Mouse (Mus musculus) heart, embryonic 11.5 days (tissue): ENCODE results near the gene Gm49325. TPM values are rescaled to one million over a fixed set of nuclear protein-coding genes. Genes with fewer than 3 reads are reported as not detected.
"Not testable (repeated sequence)": the region's sequence is repeated elsewhere in the genome, so short reads cannot be mapped to it uniquely, and the experiment has no call there.

ENCODE experiments used
- ATAC-seq: fragments of 200-750 bp; cut with Nextera tagmentation; replicated peaks from 2 replicates; pipeline ENCODE4 v1.8.0; 2017; ENCODE audit warnings: moderate library complexity; ENCODE audit not compliant: insufficient number of reproducible peaks, low FRiP score, low TSS enrichment
- H3K27ac ChIP-seq: fragments of 300-500 bp; sonication (generic); 2 replicates; pipeline ENCODE4 v1.5.1; 2014; ENCODE audit warnings: mild to moderate bottlenecking, low read depth, low read length
- H3K27me3 ChIP-seq: fragments of 300-500 bp; sonication (generic); 2 replicates; pipeline ENCODE4 v1.6.1; 2014; ENCODE audit warnings: mild to moderate bottlenecking, low read length, mixed read lengths; ENCODE audit not compliant: control insufficient read depth, insufficient read depth
- H3K36me3 ChIP-seq: fragments of 300-500 bp; sonication (generic); 2 replicates; pipeline ENCODE4 v1.6.1; 2014; ENCODE audit warnings: mild to moderate bottlenecking, low read length, moderate library complexity, mixed read lengths; ENCODE audit not compliant: control insufficient read depth, insufficient read depth
- H3K4me1 ChIP-seq: fragments of 300-500 bp; sonication (generic); 2 replicates; pipeline ENCODE4 v1.6.1; 2014; ENCODE audit warnings: low read length; ENCODE audit not compliant: control insufficient read depth, insufficient read depth
- H3K4me2 ChIP-seq: fragments of 300-500 bp; sonication (generic); 2 replicates; pipeline ENCODE4 v1.6.1; 2014; ENCODE audit warnings: mild to moderate bottlenecking, moderate library complexity
- H3K4me3 ChIP-seq: fragments of 300-500 bp; sonication (generic); 2 replicates; pipeline ENCODE4 v1.5.1; 2014; ENCODE audit warnings: low read depth, low read length
- H3K9ac ChIP-seq: fragments of 300-500 bp; sonication (generic); 2 replicates; pipeline ENCODE4 v1.6.1; 2014; ENCODE audit warnings: mild to moderate bottlenecking, low read depth, low read length, moderate library complexity
- H3K9me3 ChIP-seq: fragments of 300-500 bp; sonication (generic); replicated peaks from 2 replicates; pipeline ENCODE4 v1.6.1; 2016; ENCODE audit warnings: low read length; ENCODE audit not compliant: control insufficient read depth
- WGBS: fragments of 180-500 bp; shearing (Covaris S2); extraction: QIAGEN DNeasy Blood & Tissue Kit; methylation state at CpG from one replicate; pipeline ENCODE4 v1.1.7; 2014; ENCODE audit not compliant: insufficient replicate concordance; 5-methylcytosine and 5-hydroxymethylcytosine counted together
- microRNA counts: library from miRNA; unstranded; fragments of <30 nt; microRNA quantifications from one replicate; lab custom pipeline; 2015
- microRNA-seq: library from miRNA; unstranded; fragments of <30 nt; microRNA quantifications from one replicate; pipeline ENCODE4, GENCODE M21; 2016; ENCODE audit warnings: borderline number of aligned reads
- polyA plus RNA-seq: library from polyadenylated mRNA; unstranded; fragments of >200 nt; fragmentation: Nextera tagmentation; extraction: Ambion mirVana; gene quantifications from 2 replicates; pipeline ENCODE4 v1.2.1, GENCODE M21; 2014

The Gm49325 gene
- polyA plus RNA-seq, 1 experiment from 2014 or later = not detected

DNA sequence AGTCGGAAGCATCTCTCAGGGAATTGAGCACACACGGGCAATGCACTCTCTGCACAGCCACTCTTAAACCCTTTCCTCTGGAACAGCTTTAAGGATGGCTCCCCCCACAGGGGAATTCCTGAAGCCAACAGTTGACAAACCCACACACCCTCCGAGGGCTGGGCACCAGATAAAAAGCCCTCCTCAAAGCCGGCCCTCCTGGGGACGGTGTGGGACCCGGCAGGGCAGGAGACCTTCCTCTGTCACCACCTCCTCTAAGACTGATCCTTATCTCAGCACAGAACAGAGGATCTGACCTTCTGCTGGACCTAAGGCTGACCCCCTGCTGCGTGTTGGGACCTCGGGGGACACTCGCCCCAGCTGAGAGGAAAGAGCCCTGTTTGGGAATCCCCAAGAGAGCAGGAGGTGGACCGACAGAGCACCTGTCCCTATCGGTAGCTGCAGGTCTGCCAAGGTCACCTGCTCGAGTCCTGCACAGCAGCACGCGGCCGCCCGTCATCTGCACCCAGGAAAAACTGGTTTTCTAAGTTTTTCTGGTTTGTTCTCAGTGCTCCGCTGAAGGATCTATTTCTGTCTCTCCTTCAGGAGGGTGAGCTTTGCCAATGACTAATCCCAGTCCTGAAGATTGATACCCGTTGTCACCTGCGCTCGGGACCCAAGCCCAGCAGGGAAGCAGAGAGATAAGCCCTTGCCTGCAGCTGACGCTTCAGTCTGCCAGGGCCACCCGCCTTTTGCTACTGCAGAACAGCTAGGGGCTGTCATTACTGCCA is 80.1 kb downstream of the Gm49325 start, which contains the start of gene Tspear:
Gene Tspear (plus strand): TSS at position 675 of the 770 bp plus-strand sequence.
- no peak within 1 kb of the TSS for H3K9ac ChIP-seq
- 2% methylated on average over 22 of the region's 22 CpGs for WGBS
- H3K4me2 ChIP-seq = peak within 1 kb of the TSS; percentile 9
- no peaks in the 10 kb centered on the region for H3K9me3 ChIP-seq
- no peak within 1 kb of the TSS; the same call in 1 of the 2 replicates for H3K4me3 ChIP-seq
- H3K4me1 ChIP-seq = no peaks in the 10 kb centered on the region; the same call in 1 of the 2 replicates
- no peak for ATAC-seq
- peaks cover 64% of the 10 kb centered on the region for H3K27me3 ChIP-seq
- H3K36me3 ChIP-seq = no peaks in the 10 kb centered on the region
- H3K27ac ChIP-seq = no peak within 1 kb of the TSS

GRCm38 (mm10) chr10:77687021-77687420 is 81.0 kb downstream of the Gm49325 start:
- H3K9me3 ChIP-seq = no peaks in the 10 kb centered on the region
- peaks cover 64% of the 10 kb centered on the region for H3K27me3 ChIP-seq
- H3K27ac ChIP-seq = no peak overlapping the region
- no peaks in the 10 kb centered on the region; the same call in 1 of the 2 replicates for H3K4me1 ChIP-seq
- WGBS = 19% methylated on average over 10 of the region's 10 CpGs
- no peak overlapping the region for H3K9ac ChIP-seq
- H3K36me3 ChIP-seq = no peaks in the 10 kb centered on the region
- no peak overlapping the region for H3K4me2 ChIP-seq
- no peak overlapping the region for H3K4me3 ChIP-seq
- no peak for ATAC-seq

- H3K4me3 ChIP-seq, H3K9me3 ChIP-seq, ATAC-seq, H3K4me2 ChIP-seq, H3K9ac ChIP-seq, H3K36me3 ChIP-seq, H3K4me1 ChIP-seq, H3K27ac ChIP-seq: not testable (repeated sequence)
- WGBS = 55% methylated on average over 3 of the region's 3 CpGs
- peaks cover 44% of the 10 kb centered on the region for H3K27me3 ChIP-seq
Observed at GRCm38 (mm10) chr10:77690356-77690807, 84.4 kb downstream of the Gm49325 start, which contains the start of gene Gm19402. TSS of gene Gm19402 (minus strand) at chr10:77690757.

MicroRNAs encoded within 50 kb of the gene (microRNA counts, 519-probe panel; counts per million panel counts)
- 32.2 counts per million for microRNA mmu-miR-1930 (lab: Ali Mortazavi, UCI)

Small RNAs within 50 kb of the gene (microRNA-seq; reads per million reads assigned to microRNA genes)
- 31.7 reads per million, percentile 54 among the genes with 10 or more reads in this experiment for gene Mir1930

Other genes starting within 250 kb of the Gm49325 start
- gene Adarb1, start 187.9 kb upstream of the Gm49325 start, polyA plus RNA-seq = 8.7 and 8.8 TPM in 2 replicates
- 26.2 and 28.1 TPM in 2 replicates for gene Fam207a, start 90.4 kb upstream of the Gm49325 start, polyA plus RNA-seq
- gene Itgb2, start 75.9 kb upstream of the Gm49325 start, polyA plus RNA-seq = 2.3 and 2.4 TPM in 2 replicates
- 108 and 113 TPM in 2 replicates for gene Pttg1ip, start 24.5 kb upstream of the Gm49325 start, polyA plus RNA-seq
- gene Sumo3, start 100 bp upstream of the Gm49325 start, polyA plus RNA-seq = 165 and 212 TPM in 2 replicates
- gene Ube2g2, start 16.1 kb downstream of the Gm49325 start, polyA plus RNA-seq = 38.0 and 42.9 TPM in 2 replicates
- not detected in 2 replicates for gene Tspear, start 80.4 kb downstream of the Gm49325 start, polyA plus RNA-seq
- gene Gm19402, start 84.6 kb downstream of the Gm49325 start, polyA plus RNA-seq = not detected in 2 replicates
- not detected in 2 replicates for gene Gm9508, start 91.0 kb downstream of the Gm49325 start, polyA plus RNA-seq
- not detected in 2 replicates for gene Gm10272, start 100.4 kb downstream of the Gm49325 start, polyA plus RNA-seq
- gene Gm10024, start 105.3 kb downstream of the Gm49325 start, polyA plus RNA-seq = not detected in 2 replicates
- gene Gm10142, start 109.6 kb downstream of the Gm49325 start, polyA plus RNA-seq = not detected in 2 replicates
- not detected in 2 replicates for gene Krtap12-1, start 114.4 kb downstream of the Gm49325 start, polyA plus RNA-seq
- not detected in 2 replicates for gene Gm10100, start 120.3 kb downstream of the Gm49325 start, polyA plus RNA-seq
- gene Gm18596, start 136.4 kb downstream of the Gm49325 start, polyA plus RNA-seq = not detected in 2 replicates
- not detected in 2 replicates for gene Gm9736, start 145.2 kb downstream of the Gm49325 start, polyA plus RNA-seq
- not detected in 2 replicates for gene Gm3233, start 153.5 kb downstream of the Gm49325 start, polyA plus RNA-seq
- not detected in 2 replicates for gene Gm3238, start 165.1 kb downstream of the Gm49325 start, polyA plus RNA-seq
- not detected in 2 replicates for gene Gm7138, start 170.7 kb downstream of the Gm49325 start, polyA plus RNA-seq
- not detected in 2 replicates for gene Gm3250, start 176.3 kb downstream of the Gm49325 start, polyA plus RNA-seq
- gene Gm7137, start 182.0 kb downstream of the Gm49325 start, polyA plus RNA-seq = not detected in 2 replicates
- gene Gm9639, start 188.9 kb downstream of the Gm49325 start, polyA plus RNA-seq = not detected in 2 replicates
- not detected in 2 replicates for gene Gm19668, start 192.9 kb downstream of the Gm49325 start, polyA plus RNA-seq
- not detected in 2 replicates for gene Gm9507, start 205.6 kb downstream of the Gm49325 start, polyA plus RNA-seq
- not detected in 2 replicates for gene Gm2696, start 208.5 kb downstream of the Gm49325 start, polyA plus RNA-seq
- gene Krtap10-4, start 220.9 kb downstream of the Gm49325 start, polyA plus RNA-seq = not detected in 2 replicates
- not detected in 2 replicates for gene Krtap10-10, start 229.8 kb downstream of the Gm49325 start, polyA plus RNA-seq
- gene Gm36176, start 240.6 kb downstream of the Gm49325 start, polyA plus RNA-seq = not detected in 2 replicates
- gene Gm10318, start 246.7 kb downstream of the Gm49325 start, polyA plus RNA-seq = not detected in 2 replicates